Mouse (Mus musculus) stomach, embryonic 15.5 days (tissue): Measurements from ENCODE around the gene Col18a1. TPM values are rescaled to one million over a fixed set of nuclear protein-coding genes. Genes with fewer than 3 reads are reported as not detected.

Experiments used
- ATAC-seq: fragments of 200-750 bp; cut with Nextera tagmentation; 2 replicates; pipeline ENCODE4 v1.8.0; 2017; ENCODE audit warnings: low read depth, moderate number of reproducible peaks, moderate TSS enrichment; ENCODE audit not compliant: insufficient read depth, low FRiP score
- H3K27ac ChIP-seq: fragments of 300-500 bp; sonication (generic); 2 replicates; pipeline ENCODE4 v1.5.1; 2015; ENCODE audit warnings: mild to moderate bottlenecking, inconsistent platforms
- H3K27me3 ChIP-seq: fragments of 300-500 bp; sonication (generic); replicated peaks from 2 replicates; pipeline ENCODE4 v1.6.1; 2015; ENCODE audit warnings: inconsistent platforms
- H3K36me3 ChIP-seq: fragments of 300-500 bp; sonication (generic); 2 replicates; pipeline ENCODE4 v1.6.1; 2015; ENCODE audit warnings: inconsistent platforms
- H3K4me1 ChIP-seq: fragments of 300-500 bp; sonication (generic); 2 replicates; pipeline ENCODE4 v1.6.1; 2015; ENCODE audit warnings: inconsistent platforms
- H3K4me2 ChIP-seq: fragments of 300-500 bp; sonication (generic); 2 replicates; pipeline ENCODE4 v1.6.1; 2015; ENCODE audit warnings: mild to moderate bottlenecking, inconsistent platforms
- H3K4me3 ChIP-seq: fragments of 300-500 bp; sonication (generic); replicated peaks from 2 replicates; pipeline ENCODE4 v1.5.1; 2015; ENCODE audit warnings: inconsistent platforms
- H3K9ac ChIP-seq: fragments of 300-500 bp; sonication (generic); 2 replicates; pipeline ENCODE4 v1.6.1; 2015; ENCODE audit warnings: inconsistent platforms
- H3K9me3 ChIP-seq: fragments of 300-500 bp; sonication (generic); 2 replicates; pipeline ENCODE4 v1.6.1; 2016; ENCODE audit warnings: inconsistent platforms
- WGBS: fragments of 180-500 bp; shearing (Covaris S2); methylation state at CpG from one replicate; pipeline ENCODE4 v1.1.7; 2015; 5-methylcytosine and 5-hydroxymethylcytosine counted together
- polyA plus RNA-seq: library from polyadenylated mRNA; unstranded; fragments of >200 nt; fragmentation: Nextera tagmentation; extraction: Ambion mirVana; gene quantifications from 2 replicates; pipeline ENCODE4 v1.2.1, GENCODE M21; 2015

Col18a1 gene
- polyA plus RNA-seq, 1 experiment from 2014 or later = 70.3 TPM

- Histone ChIP-seq H3K9ac (no peak overlapping the region), H3K4me2 (no peak overlapping the region), H3K27ac (peak overlapping the region; percentile 38), H3K9me3 (no peaks in the 10 kb centered on the region), H3K4me3 (no peak overlapping the region), H3K36me3 (no peaks in the 10 kb centered on the region), H3K27me3 (no peaks in the 10 kb centered on the region), H3K4me1 (peaks cover 34% of the 10 kb centered on the region)
- ATAC-seq = peak; percentile 58; the same call in 1 of the 2 replicates
- WGBS = 28% methylated on average over 4 of the region's 4 CpGs
Measured at GRCm38 (mm10) chr10:77116537-77117455, 49.6 kb downstream of the Col18a1 start.

GRCm38 (mm10) chr10:77113489-77114240, 52.7 kb downstream of the Col18a1 start:
- WGBS = 43% methylated on average over 19 of the region's 19 CpGs
- H3K27me3 ChIP-seq = no peaks in the 10 kb centered on the region
- no peaks in the 10 kb centered on the region for H3K36me3 ChIP-seq
- H3K9me3 ChIP-seq = no peaks in the 10 kb centered on the region
- H3K4me2 ChIP-seq = peak overlapping the region; percentile 44
- peak overlapping the region; percentile 63 for H3K27ac ChIP-seq
- ATAC-seq = no peak
- peaks cover 49% of the 10 kb centered on the region for H3K4me1 ChIP-seq
- H3K4me3 ChIP-seq = peak overlapping the region; percentile 12; the same call in 1 of the 2 replicates
- H3K9ac ChIP-seq = no peak overlapping the region; the same call in 1 of the 2 replicates

GRCm38 (mm10) chr10:77111550-77112249, 54.6 kb downstream of the Col18a1 start:
- ATAC-seq = no peak

GRCm38 (mm10) chr10:77110843-77111242, 55.5 kb downstream of the Col18a1 start:
- no peak for ATAC-seq
- Histone ChIP-seq H3K27me3 (no peaks in the 10 kb centered on the region), H3K9me3 (no peaks in the 10 kb centered on the region), H3K4me3 (no peak overlapping the region), H3K4me1 (peaks cover 37% of the 10 kb centered on the region), H3K9ac (no peak overlapping the region), H3K36me3 (no peaks in the 10 kb centered on the region), H3K27ac (no peak overlapping the region), H3K4me2 (no peak overlapping the region)
- 60% methylated on average over 7 of the region's 7 CpGs for WGBS

More at GRCm38 (mm10) chr10:77111550-77112249, 54.6 kb downstream of the Col18a1 start:
- Histone ChIP-seq H3K36me3 (no peaks in the 10 kb centered on the region), H3K4me2 (0 out of 2 replicates have a peak overlapping the region, but pooled peaks have one; percentile 17), H3K9me3 (no peaks in the 10 kb centered on the region), H3K4me3 (no peak overlapping the region), H3K9ac (no peak overlapping the region), H3K27ac (no peak overlapping the region), H3K4me1 (peaks cover 44% of the 10 kb centered on the region), H3K27me3 (no peaks in the 10 kb centered on the region)
- WGBS = 77% methylated on average over 4 of the region's 4 CpGs

GRCm38 (mm10) chr10:77110010-77110409, 56.3 kb downstream of the Col18a1 start:
- 80% methylated on average over 9 of the region's 9 CpGs for WGBS
- no peak overlapping the region for H3K9ac ChIP-seq
- H3K27me3 ChIP-seq = no peaks in the 10 kb centered on the region
- no peak for ATAC-seq
- H3K9me3 ChIP-seq = no peaks in the 10 kb centered on the region
- no peak overlapping the region for H3K4me3 ChIP-seq
- no peaks in the 10 kb centered on the region for H3K36me3 ChIP-seq
- no peak overlapping the region for H3K4me2 ChIP-seq
- peaks cover 37% of the 10 kb centered on the region for H3K4me1 ChIP-seq
- H3K27ac ChIP-seq = no peak overlapping the region

- 77% methylated on average over 3 of the region's 4 CpGs for WGBS
- no peak overlapping the region for H3K27ac ChIP-seq
- H3K27me3 ChIP-seq = no peaks in the 10 kb centered on the region
- no peaks in the 10 kb centered on the region for H3K36me3 ChIP-seq
- no peak overlapping the region for H3K4me2 ChIP-seq
- no peaks in the 10 kb centered on the region for H3K9me3 ChIP-seq
- no peak for ATAC-seq
- H3K4me1 ChIP-seq = peaks cover 23% of the 10 kb centered on the region
- H3K4me3 ChIP-seq = no peak overlapping the region
- no peak overlapping the region for H3K9ac ChIP-seq
Measured at GRCm38 (mm10) chr10:77108106-77108505, 58.2 kb downstream of the Col18a1 start.

- H3K36me3 ChIP-seq = no peaks in the 10 kb centered on the region
- no peak for ATAC-seq
Measured at GRCm38 (mm10) chr10:77104327-77104726, 62.0 kb downstream of the Col18a1 start.

GRCm38 (mm10) chr10:77103689-77104088, 62.7 kb downstream of the Col18a1 start:
- ATAC-seq = no peak
- Histone ChIP-seq H3K4me1 (no peaks in the 10 kb centered on the region), H3K27ac (no peak overlapping the region), H3K36me3 (no peaks in the 10 kb centered on the region), H3K9me3 (no peaks in the 10 kb centered on the region), H3K4me2 (no peak overlapping the region), H3K4me3 (no peak overlapping the region), H3K27me3 (no peaks in the 10 kb centered on the region), H3K9ac (no peak overlapping the region)
- 28% methylated on average over 8 of the region's 8 CpGs for WGBS

More at GRCm38 (mm10) chr10:77104327-77104726, 62.0 kb downstream of the Col18a1 start:
- no peak overlapping the region for H3K4me2 ChIP-seq
- no peak overlapping the region for H3K4me3 ChIP-seq
- no peaks in the 10 kb centered on the region for H3K4me1 ChIP-seq
- H3K9ac ChIP-seq = no peak overlapping the region
- H3K27ac ChIP-seq = no peak overlapping the region
- no peaks in the 10 kb centered on the region for H3K27me3 ChIP-seq
- no peaks in the 10 kb centered on the region for H3K9me3 ChIP-seq

- WGBS = 83% methylated on average over 4 of the region's 4 CpGs
- Histone ChIP-seq H3K4me3 (no peak overlapping the region), H3K27me3 (no peaks in the 10 kb centered on the region), H3K4me2 (no peak overlapping the region), H3K9me3 (no peaks in the 10 kb centered on the region), H3K4me1 (peaks cover 11% of the 10 kb centered on the region), H3K9ac (no peak overlapping the region), H3K36me3 (no peaks in the 10 kb centered on the region), H3K27ac (no peak overlapping the region)
- no peak for ATAC-seq
Measured at GRCm38 (mm10) chr10:77099777-77100176, 66.6 kb downstream of the Col18a1 start.

- Histone ChIP-seq H3K9ac (no peak overlapping the region), H3K27me3 (no peaks in the 10 kb centered on the region), H3K27ac (peak overlapping the region; percentile 40; the same call in 1 of the 2 replicates), H3K36me3 (no peaks in the 10 kb centered on the region), H3K4me3 (no peak overlapping the region), H3K4me2 (no peak overlapping the region), H3K9me3 (no peaks in the 10 kb centered on the region), H3K4me1 (peaks cover 11% of the 10 kb centered on the region)
- WGBS = 81% methylated on average over 2 of the region's 2 CpGs
- ATAC-seq = no peak
Measured at GRCm38 (mm10) chr10:77098619-77099018, 67.7 kb downstream of the Col18a1 start.

GRCm38 (mm10) chr10:77097890-77098200, 68.5 kb downstream of the Col18a1 start:
- ATAC-seq = peak; percentile 19; the same call in 1 of the 2 replicates
- H3K4me1 ChIP-seq = peaks cover 11% of the 10 kb centered on the region
- no peak overlapping the region for H3K4me2 ChIP-seq
- peak overlapping the region; percentile 62; the same call in 1 of the 2 replicates for H3K27ac ChIP-seq
- H3K27me3 ChIP-seq = no peaks in the 10 kb centered on the region
- WGBS = 68% methylated on average over 4 of the region's 4 CpGs
- peaks cover 4% of the 10 kb centered on the region; the same call in 1 of the 2 replicates for H3K9me3 ChIP-seq
- no peaks in the 10 kb centered on the region for H3K36me3 ChIP-seq
- H3K4me3 ChIP-seq = no peak overlapping the region
- H3K9ac ChIP-seq = no peak overlapping the region
